Mouse (Mus musculus) CD4-positive, CD25-positive, alpha-beta regulatory T cell (primary cell): ENCODE measurements around the gene Lbr. TPM values are rescaled to one million over a fixed set of nuclear protein-coding genes. Genes with fewer than 3 reads are reported as not detected.

Experiments
- polyA plus RNA-seq: library from polyadenylated mRNA; unstranded; fragments of 100-300 nt; shearing (Covaris generic); gene quantifications from one replicate; pipeline ENCODE4 v1.2.1, GENCODE M21; 2017

The Lbr gene
- polyA plus RNA-seq = 320 TPM

DNA sequence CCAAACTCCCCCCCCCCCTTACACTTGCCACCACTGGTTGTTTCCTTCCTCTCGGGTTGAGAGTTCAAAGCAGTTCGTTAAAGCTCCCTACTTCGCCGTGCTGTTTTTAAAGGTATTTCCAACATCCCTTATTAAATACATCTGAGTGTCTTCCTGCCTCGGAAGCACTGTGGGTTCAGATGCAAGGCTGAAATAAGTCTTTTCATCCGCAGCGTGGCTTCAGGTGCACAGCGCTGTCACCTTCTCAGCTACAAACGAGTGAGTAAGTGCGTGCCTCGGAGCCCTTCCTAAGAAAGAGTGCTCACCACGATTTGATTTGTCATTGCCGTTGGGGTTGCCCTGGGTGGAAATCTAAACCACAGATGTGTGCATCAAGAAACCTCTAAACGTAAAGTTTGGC lies at the start of gene Lbr:
TSS of gene Lbr (minus strand) at position 266 of the 400 bp plus-strand sequence.

Other genes starting within 250 kb of the Lbr start
- gene Enah, start 176.9 kb upstream of the Lbr start, polyA plus RNA-seq = 0.18 TPM